Mouse (Mus musculus) heart, embryonic 16.5 days (tissue): ENCODE results near the gene Pknox2. TPM values are rescaled to one million over a fixed set of nuclear protein-coding genes. Genes with fewer than 3 reads are reported as not detected.
A peak's percentile ranks its signal among the peaks of the same experiment; 100 is the strongest.

ENCODE experiments used
- ATAC-seq: fragments of 200-750 bp; cut with Nextera tagmentation; replicated peaks from 2 replicates; pipeline ENCODE4 v1.8.0; 2017; ENCODE audit warnings: moderate number of reproducible peaks; ENCODE audit not compliant: insufficient read depth, low FRiP score; ENCODE audit errors: extremely low read depth
- H3K27ac ChIP-seq: fragments of 300-500 bp; sonication (generic); 2 replicates; pipeline ENCODE4 v1.5.1; 2014; ENCODE audit warnings: mild to moderate bottlenecking, low read length, control low read depth, moderate library complexity
- H3K27me3 ChIP-seq: fragments of 300-500 bp; sonication (generic); 2 replicates; pipeline ENCODE4 v1.6.1; 2014; ENCODE audit warnings: low read length, mixed read lengths; ENCODE audit not compliant: control insufficient read depth, insufficient read depth
- H3K36me3 ChIP-seq: fragments of 300-500 bp; sonication (generic); 2 replicates; pipeline ENCODE4 v1.6.1; 2014; ENCODE audit not compliant: control insufficient read depth, insufficient read depth
- H3K4me1 ChIP-seq: fragments of 300-500 bp; sonication (generic); 2 replicates; pipeline ENCODE4 v1.6.1; 2014; ENCODE audit warnings: low read length, mixed read lengths; ENCODE audit not compliant: control insufficient read depth, insufficient read depth
- H3K4me2 ChIP-seq: fragments of 300-500 bp; sonication (generic); 2 replicates; pipeline ENCODE4 v1.6.1; 2014; ENCODE audit warnings: low read depth, mild to moderate bottlenecking, control low read depth, low read length
- H3K4me3 ChIP-seq: fragments of 300-500 bp; sonication (generic); 2 replicates; pipeline ENCODE4 v1.5.1; 2014; ENCODE audit warnings: mild to moderate bottlenecking, control low read depth, low read length
- H3K9ac ChIP-seq: fragments of 300-500 bp; sonication (generic); 2 replicates; pipeline ENCODE4 v1.6.1; 2014; ENCODE audit warnings: low read length, control low read depth
- H3K9me3 ChIP-seq: fragments of 300-500 bp; sonication (generic); replicated peaks from 2 replicates; pipeline ENCODE4 v1.6.1; 2016; ENCODE audit warnings: low read length; ENCODE audit not compliant: control insufficient read depth
- WGBS: fragments of 180-500 bp; shearing (Covaris S2); extraction: QIAGEN DNeasy Blood & Tissue Kit; methylation state at CpG from one replicate; pipeline ENCODE4 v1.1.7; 2014; 5-methylcytosine and 5-hydroxymethylcytosine counted together
- polyA plus RNA-seq: library from polyadenylated mRNA; unstranded; fragments of >200 nt; fragmentation: Nextera tagmentation; extraction: Ambion mirVana; gene quantifications from 2 replicates; pipeline ENCODE4 v1.2.1, GENCODE M21; 2015

Gene Pknox2
- polyA plus RNA-seq, 1 experiment from 2014 or later, result 3.9 TPM

- H3K27ac ChIP-seq, result no peak overlapping the region
- no peaks in the 10 kb centered on the region for H3K27me3 ChIP-seq
- H3K4me3 ChIP-seq, result no peak overlapping the region
- no peak overlapping the region for H3K4me2 ChIP-seq
- ATAC-seq, result no peak
- no peaks in the 10 kb centered on the region for H3K9me3 ChIP-seq
- no peak overlapping the region for H3K9ac ChIP-seq
- no peaks in the 10 kb centered on the region for H3K36me3 ChIP-seq
- no peaks in the 10 kb centered on the region for H3K4me1 ChIP-seq
- 80% methylated on average over 13 of the region's 13 CpGs for WGBS
Observed at GRCm38 (mm10) chr9:36921718-36922415, 225.3 kb downstream of the Pknox2 start.

- no peaks in the 10 kb centered on the region for H3K27me3 ChIP-seq
- no peaks in the 10 kb centered on the region for H3K9me3 ChIP-seq
- WGBS, result 49% methylated on average over 4 of the region's 4 CpGs
Observed at GRCm38 (mm10) chr9:36919472-36919871, 227.7 kb downstream of the Pknox2 start.

GRCm38 (mm10) chr9:36918582-36918981, 228.6 kb downstream of the Pknox2 start:
- H3K27ac ChIP-seq, result no peak overlapping the region
- H3K9me3 ChIP-seq, result no peaks in the 10 kb centered on the region
- H3K4me1 ChIP-seq, result peaks cover 2% of the 10 kb centered on the region; the same call in 1 of the 2 replicates
- 70% methylated on average over 3 of the region's 3 CpGs for WGBS
- H3K36me3 ChIP-seq, result no peaks in the 10 kb centered on the region
- no peak overlapping the region for H3K9ac ChIP-seq
- H3K4me2 ChIP-seq, result no peak overlapping the region
- H3K4me3 ChIP-seq, result no peak overlapping the region
- ATAC-seq, result no peak
- no peaks in the 10 kb centered on the region for H3K27me3 ChIP-seq

More at GRCm38 (mm10) chr9:36919472-36919871, 227.7 kb downstream of the Pknox2 start:
- no peak for ATAC-seq
- no peak overlapping the region for H3K4me2 ChIP-seq
- peaks cover 2% of the 10 kb centered on the region; the same call in 1 of the 2 replicates for H3K4me1 ChIP-seq
- H3K4me3 ChIP-seq, result no peak overlapping the region
- H3K36me3 ChIP-seq, result no peaks in the 10 kb centered on the region
- no peak overlapping the region for H3K9ac ChIP-seq
- H3K27ac ChIP-seq, result no peak overlapping the region

GRCm38 (mm10) chr9:36916915-36917314, 230.3 kb downstream of the Pknox2 start:
- Histone ChIP-seq H3K27ac (no peak overlapping the region), H3K4me1 (peaks cover 2% of the 10 kb centered on the region; the same call in 1 of the 2 replicates), H3K4me3 (no peak overlapping the region), H3K9me3 (no peaks in the 10 kb centered on the region), H3K4me2 (no peak overlapping the region), H3K27me3 (no peaks in the 10 kb centered on the region), H3K9ac (no peak overlapping the region), H3K36me3 (no peaks in the 10 kb centered on the region)
- WGBS, result 37% methylated on average over 5 of the region's 5 CpGs
- no peak for ATAC-seq

GRCm38 (mm10) chr9:36916362-36916761, 230.8 kb downstream of the Pknox2 start:
- Histone ChIP-seq H3K4me3 (no peak overlapping the region), H3K36me3 (no peaks in the 10 kb centered on the region), H3K9me3 (no peaks in the 10 kb centered on the region), H3K4me1 (peaks cover 2% of the 10 kb centered on the region; the same call in 1 of the 2 replicates), H3K9ac (no peak overlapping the region), H3K4me2 (peak overlapping the region; percentile 49), H3K27ac (no peak overlapping the region), H3K27me3 (no peaks in the 10 kb centered on the region)
- WGBS, result 2% methylated on average over 6 of the region's 6 CpGs
- 0 out of 2 replicates have a peak, but pooled peaks have one; percentile 37 for ATAC-seq

- peak; percentile 45; the same call in 1 of the 2 replicates for ATAC-seq
- H3K4me3 ChIP-seq, result no peak overlapping the region
- no peaks in the 10 kb centered on the region for H3K27me3 ChIP-seq
- 38% methylated on average over 4 of the region's 4 CpGs for WGBS
- no peak overlapping the region for H3K9ac ChIP-seq
- H3K27ac ChIP-seq, result no peak overlapping the region
- no peaks in the 10 kb centered on the region for H3K9me3 ChIP-seq
- no peak overlapping the region for H3K4me2 ChIP-seq
- H3K36me3 ChIP-seq, result no peaks in the 10 kb centered on the region
- peaks cover 9% of the 10 kb centered on the region for H3K4me1 ChIP-seq
Observed at GRCm38 (mm10) chr9:36905452-36905851, 241.8 kb downstream of the Pknox2 start.

- Histone ChIP-seq H3K9ac (no peak overlapping the region), H3K36me3 (no peaks in the 10 kb centered on the region), H3K27me3 (no peaks in the 10 kb centered on the region), H3K4me1 (peaks cover 6% of the 10 kb centered on the region), H3K4me3 (no peak overlapping the region), H3K27ac (no peak overlapping the region), H3K9me3 (no peaks in the 10 kb centered on the region), H3K4me2 (no peak overlapping the region)
- WGBS, result 81% methylated on average over 4 of the region's 4 CpGs
- no peak for ATAC-seq
Observed at GRCm38 (mm10) chr9:36900464-36900863, 246.7 kb downstream of the Pknox2 start.

- H3K4me3 ChIP-seq, result no peak overlapping the region
- H3K27ac ChIP-seq, result peak overlapping the region; percentile 30; the same call in 1 of the 2 replicates
- H3K36me3 ChIP-seq, result no peaks in the 10 kb centered on the region
- H3K4me2 ChIP-seq, result no peak overlapping the region
- no peak overlapping the region for H3K9ac ChIP-seq
- H3K9me3 ChIP-seq, result no peaks in the 10 kb centered on the region
- H3K27me3 ChIP-seq, result no peaks in the 10 kb centered on the region
- WGBS, result 73% methylated on average over 3 of the region's 3 CpGs
- peak; percentile 82 for ATAC-seq
- peaks cover 4% of the 10 kb centered on the region; the same call in 1 of the 2 replicates for H3K4me1 ChIP-seq
Observed at GRCm38 (mm10) chr9:36898560-36898959, 248.6 kb downstream of the Pknox2 start.

GRCm38 (mm10) chr9:36895009-36895693, 252.1 kb downstream of the Pknox2 start:
- Histone ChIP-seq H3K27me3 (no peaks in the 10 kb centered on the region), H3K9me3 (no peaks in the 10 kb centered on the region), H3K9ac (no peak overlapping the region), H3K4me1 (peaks cover 4% of the 10 kb centered on the region; the same call in 1 of the 2 replicates), H3K4me3 (no peak overlapping the region), H3K36me3 (no peaks in the 10 kb centered on the region), H3K4me2 (no peak overlapping the region), H3K27ac (no peak overlapping the region)
- ATAC-seq, result no peak
- 70% methylated on average over 8 of the region's 8 CpGs for WGBS
